Mouse (Mus musculus): ENCODE measurements around the gene Ppp1r21. TPM values are rescaled to one million over a fixed set of nuclear protein-coding genes. Genes with fewer than 3 reads are reported as not detected.
A peak's percentile ranks its signal among the peaks of the same experiment; 100 is the strongest.

Ppp1r21 gene
- polyA plus RNA-seq, 1 experiment from 2014 or later, result 25.1 TPM

- H3K36me3 ChIP-seq (replicated peaks; ENCODE audit: control insufficient read depth, insufficient read depth, low read depth, low read length), result no peaks in the 10 kb centered on the region
- H3K4me3 ChIP-seq (ENCODE audit: low read depth, low read length), result no peak overlapping the region
- ATAC-seq (replicated peaks; ENCODE audit: insufficient number of reproducible peaks, low FRiP score, low TSS enrichment, low read depth), result no peak
- 81% methylated on average over 15 of the region's 15 CpGs for WGBS
- H3K27me3 ChIP-seq (ENCODE audit: control insufficient read depth, insufficient read depth, low read length), result no peaks in the 10 kb centered on the region
- no peak overlapping the region for H3K9ac ChIP-seq (replicated peaks; ENCODE audit: low read length)
- H3K27ac ChIP-seq (replicated peaks; ENCODE audit: low read depth, low read length), result no peak overlapping the region
- no peaks in the 10 kb centered on the region for H3K4me1 ChIP-seq (ENCODE audit: control insufficient read depth, insufficient read depth, low read length)
- no peak for DNase-seq (ENCODE audit: low spot score)
- H3K9me3 ChIP-seq (replicated peaks; ENCODE audit: control insufficient read depth, low read length), result no peaks in the 10 kb centered on the region
- no peak overlapping the region for H3K4me2 ChIP-seq (ENCODE audit: low read depth, low read length)
Measured at GRCm38 (mm10) chr17:88609361-88609760, 79.4 kb downstream of the Ppp1r21 start.

- Histone ChIP-seq H3K9ac (replicated peaks; ENCODE audit: low read length) (no peak overlapping the region), H3K9me3 (replicated peaks; ENCODE audit: control insufficient read depth, low read length) (no peaks in the 10 kb centered on the region), H3K36me3 (replicated peaks; ENCODE audit: control insufficient read depth, insufficient read depth, low read depth, low read length) (no peaks in the 10 kb centered on the region), H3K27me3 (ENCODE audit: control insufficient read depth, insufficient read depth, low read length) (no peaks in the 10 kb centered on the region), H3K4me1 (ENCODE audit: control insufficient read depth, insufficient read depth, low read length) (no peaks in the 10 kb centered on the region), H3K4me3 (ENCODE audit: low read depth, low read length) (no peak overlapping the region), H3K4me2 (ENCODE audit: low read depth, low read length) (no peak overlapping the region), H3K27ac (replicated peaks; ENCODE audit: low read depth, low read length) (no peak overlapping the region)
- WGBS, result 40% methylated on average over 2 of the region's 2 CpGs
- DNase-seq (ENCODE audit: low spot score) (peak; percentile 48), ATAC-seq (replicated peaks; ENCODE audit: insufficient number of reproducible peaks, low FRiP score, low TSS enrichment, low read depth) (peak; percentile 42; the same call in 1 of the 2 replicates)
Measured at GRCm38 (mm10) chr17:88611057-88611456, 81.1 kb downstream of the Ppp1r21 start.

- H3K4me1 ChIP-seq (ENCODE audit: control insufficient read depth, insufficient read depth, low read length), result no peaks in the 10 kb centered on the region
- no peak overlapping the region for H3K4me2 ChIP-seq (ENCODE audit: low read depth, low read length)
- DNase-seq (ENCODE audit: low spot score), result no peak
- no peaks in the 10 kb centered on the region for H3K9me3 ChIP-seq (replicated peaks; ENCODE audit: control insufficient read depth, low read length)
- no peaks in the 10 kb centered on the region for H3K27me3 ChIP-seq (ENCODE audit: control insufficient read depth, insufficient read depth, low read length)
- H3K9ac ChIP-seq (replicated peaks; ENCODE audit: low read length), result no peak overlapping the region
- WGBS, result 63% methylated on average over 6 of the region's 6 CpGs
- ATAC-seq (replicated peaks; ENCODE audit: insufficient number of reproducible peaks, low FRiP score, low TSS enrichment, low read depth), result no peak
- no peak overlapping the region for H3K27ac ChIP-seq (replicated peaks; ENCODE audit: low read depth, low read length)
- no peak overlapping the region for H3K4me3 ChIP-seq (ENCODE audit: low read depth, low read length)
- no peaks in the 10 kb centered on the region for H3K36me3 ChIP-seq (replicated peaks; ENCODE audit: control insufficient read depth, insufficient read depth, low read depth, low read length)
Measured at GRCm38 (mm10) chr17:88613172-88613571, 83.3 kb downstream of the Ppp1r21 start.

GRCm38 (mm10) chr17:88613721-88614120 is 83.8 kb downstream of the Ppp1r21 start:
- H3K4me1 ChIP-seq (ENCODE audit: control insufficient read depth, insufficient read depth, low read length), result no peaks in the 10 kb centered on the region
- ATAC-seq (replicated peaks; ENCODE audit: insufficient number of reproducible peaks, low FRiP score, low TSS enrichment, low read depth) (no peak), DNase-seq (ENCODE audit: low spot score) (no peak)
- H3K27me3 ChIP-seq (ENCODE audit: control insufficient read depth, insufficient read depth, low read length), result no peaks in the 10 kb centered on the region
- H3K9ac ChIP-seq (replicated peaks; ENCODE audit: low read length), result no peak overlapping the region
- H3K4me3 ChIP-seq (ENCODE audit: low read depth, low read length), result no peak overlapping the region
- no peak overlapping the region for H3K4me2 ChIP-seq (ENCODE audit: low read depth, low read length)
- no peak overlapping the region for H3K27ac ChIP-seq (replicated peaks; ENCODE audit: low read depth, low read length)
- H3K36me3 ChIP-seq (replicated peaks; ENCODE audit: control insufficient read depth, insufficient read depth, low read depth, low read length), result no peaks in the 10 kb centered on the region
- WGBS, result 82% methylated on average over 3 of the region's 3 CpGs
- H3K9me3 ChIP-seq (replicated peaks; ENCODE audit: control insufficient read depth, low read length), result no peaks in the 10 kb centered on the region

GRCm38 (mm10) chr17:88614234-88614633 is 84.3 kb downstream of the Ppp1r21 start:
- H3K4me2 ChIP-seq (ENCODE audit: low read depth, low read length), result no peak overlapping the region
- no peak for ATAC-seq (replicated peaks; ENCODE audit: insufficient number of reproducible peaks, low FRiP score, low TSS enrichment, low read depth)
- H3K4me3 ChIP-seq (ENCODE audit: low read depth, low read length), result no peak overlapping the region
- no peaks in the 10 kb centered on the region for H3K9me3 ChIP-seq (replicated peaks; ENCODE audit: control insufficient read depth, low read length)
- 60% methylated on average over 3 of the region's 3 CpGs for WGBS
- no peaks in the 10 kb centered on the region for H3K36me3 ChIP-seq (replicated peaks; ENCODE audit: control insufficient read depth, insufficient read depth, low read depth, low read length)
- no peak overlapping the region for H3K27ac ChIP-seq (replicated peaks; ENCODE audit: low read depth, low read length)
- H3K27me3 ChIP-seq (ENCODE audit: control insufficient read depth, insufficient read depth, low read length), result no peaks in the 10 kb centered on the region
- DNase-seq (ENCODE audit: low spot score), result no peak
- no peaks in the 10 kb centered on the region for H3K4me1 ChIP-seq (ENCODE audit: control insufficient read depth, insufficient read depth, low read length)
- H3K9ac ChIP-seq (replicated peaks; ENCODE audit: low read length), result no peak overlapping the region

GRCm38 (mm10) chr17:88614733-88615132 is 84.8 kb downstream of the Ppp1r21 start:
- ATAC-seq (replicated peaks; ENCODE audit: insufficient number of reproducible peaks, low FRiP score, low TSS enrichment, low read depth), result no peak
- H3K4me2 ChIP-seq (ENCODE audit: low read depth, low read length), result no peak overlapping the region
- H3K36me3 ChIP-seq (replicated peaks; ENCODE audit: control insufficient read depth, insufficient read depth, low read depth, low read length), result no peaks in the 10 kb centered on the region
- H3K9ac ChIP-seq (replicated peaks; ENCODE audit: low read length), result no peak overlapping the region
- H3K4me3 ChIP-seq (ENCODE audit: low read depth, low read length), result no peak overlapping the region
- H3K9me3 ChIP-seq (replicated peaks; ENCODE audit: control insufficient read depth, low read length), result no peaks in the 10 kb centered on the region
- H3K4me1 ChIP-seq (ENCODE audit: control insufficient read depth, insufficient read depth, low read length), result no peaks in the 10 kb centered on the region
- H3K27me3 ChIP-seq (ENCODE audit: control insufficient read depth, insufficient read depth, low read length), result no peaks in the 10 kb centered on the region
- H3K27ac ChIP-seq (replicated peaks; ENCODE audit: low read depth, low read length), result no peak overlapping the region
- DNase-seq (ENCODE audit: low spot score), result no peak
- WGBS, result 95% methylated on average over 1 of the region's 1 CpGs

- H3K4me2 ChIP-seq (ENCODE audit: low read depth, low read length), result no peak overlapping the region
- no peak overlapping the region for H3K9ac ChIP-seq (replicated peaks; ENCODE audit: low read length)
- no peak overlapping the region for H3K4me3 ChIP-seq (ENCODE audit: low read depth, low read length)
- no peaks in the 10 kb centered on the region for H3K9me3 ChIP-seq (replicated peaks; ENCODE audit: control insufficient read depth, low read length)
- H3K36me3 ChIP-seq (replicated peaks; ENCODE audit: control insufficient read depth, insufficient read depth, low read depth, low read length), result no peaks in the 10 kb centered on the region
- DNase-seq (ENCODE audit: low spot score), result no peak
- no peak overlapping the region for H3K27ac ChIP-seq (replicated peaks; ENCODE audit: low read depth, low read length)
- H3K27me3 ChIP-seq (ENCODE audit: control insufficient read depth, insufficient read depth, low read length), result no peaks in the 10 kb centered on the region
- WGBS, result 92% methylated on average over 1 of the region's 1 CpGs
- H3K4me1 ChIP-seq (ENCODE audit: control insufficient read depth, insufficient read depth, low read length), result no peaks in the 10 kb centered on the region
- no peak for ATAC-seq (replicated peaks; ENCODE audit: insufficient number of reproducible peaks, low FRiP score, low TSS enrichment, low read depth)
Measured at GRCm38 (mm10) chr17:88615492-88616155, 85.7 kb downstream of the Ppp1r21 start.

- H3K4me2 ChIP-seq (ENCODE audit: low read depth, low read length), result no peak overlapping the region
- WGBS, result 86% methylated on average over 4 of the region's 4 CpGs
- DNase-seq (ENCODE audit: low spot score) (no peak), ATAC-seq (replicated peaks; ENCODE audit: insufficient number of reproducible peaks, low FRiP score, low TSS enrichment, low read depth) (no peak)
- H3K36me3 ChIP-seq (replicated peaks; ENCODE audit: control insufficient read depth, insufficient read depth, low read depth, low read length), result no peaks in the 10 kb centered on the region
- no peak overlapping the region for H3K9ac ChIP-seq (replicated peaks; ENCODE audit: low read length)
- no peaks in the 10 kb centered on the region for H3K9me3 ChIP-seq (replicated peaks; ENCODE audit: control insufficient read depth, low read length)
- H3K4me1 ChIP-seq (ENCODE audit: control insufficient read depth, insufficient read depth, low read length), result no peaks in the 10 kb centered on the region
- no peak overlapping the region for H3K27ac ChIP-seq (replicated peaks; ENCODE audit: low read depth, low read length)
- no peak overlapping the region for H3K4me3 ChIP-seq (ENCODE audit: low read depth, low read length)
- no peaks in the 10 kb centered on the region for H3K27me3 ChIP-seq (ENCODE audit: control insufficient read depth, insufficient read depth, low read length)
Measured at GRCm38 (mm10) chr17:88620935-88621334, 91.0 kb downstream of the Ppp1r21 start.
